Mouse (Mus musculus) ES-E14 (cell line): Measurements from ENCODE around the gene Cdk19. TPM values are rescaled to one million over a fixed set of nuclear protein-coding genes. Genes with fewer than 3 reads are reported as not detected.

Experiments
- DNase-seq: peaks from one replicate; pipeline ENCODE4 v3.0.0-alpha.2; 2013; ENCODE audit warnings: low read depth, low spot score
- H3K27ac ChIP-seq: 2 replicates; pipeline ENCODE4 v1.5.1; 2012; ENCODE audit warnings: low read depth, mild to moderate bottlenecking, low read length, moderate library complexity, mixed read lengths; ENCODE audit not compliant: poor library complexity, insufficient read depth, severe bottlenecking
- H3K36me3 ChIP-seq: 2 replicates; pipeline ENCODE4 v1.6.1; 2012; ENCODE audit warnings: mild to moderate bottlenecking, low read length, moderate library complexity, mixed read lengths; ENCODE audit not compliant: control insufficient read depth, poor library complexity, insufficient read depth, severe bottlenecking
- H3K4me1 ChIP-seq, 2 experiments: fragments of 150-350 bp in 1 of 2; sonication (generic) in 1 of 2; 2 replicates each; pipeline ENCODE4 v1.6.1; 2012; ENCODE audit warnings: low read length in 2 of 2, mild to moderate bottlenecking in 1 of 2, mixed read lengths in 1 of 2; ENCODE audit not compliant: control insufficient read depth in 2 of 2, insufficient read depth in 2 of 2, poor library complexity in 1 of 2
- H3K4me3 ChIP-seq, 2 experiments: fragments of 150-350 bp in 1 of 2; sonication (generic) in 1 of 2; 2 replicates each; pipeline ENCODE4 v1.5.1; 2012; ENCODE audit warnings: low read length in 2 of 2, low read depth in 1 of 2, mild to moderate bottlenecking in 1 of 2, mixed read lengths in 1 of 2; ENCODE audit not compliant: insufficient read depth in 1 of 2, poor library complexity in 1 of 2, severe bottlenecking in 1 of 2
- H3K9ac ChIP-seq: 2 replicates; pipeline ENCODE4 v1.6.1; 2012; ENCODE audit warnings: low read depth, mild to moderate bottlenecking, low read length, mixed read lengths; ENCODE audit not compliant: poor library complexity, insufficient read depth, severe bottlenecking
- H3K9me3 ChIP-seq: fragments of 150-350 bp; sonication (generic); 2 replicates; pipeline ENCODE4 v1.6.1; 2012; ENCODE audit warnings: low read depth, mild to moderate bottlenecking, low read length; ENCODE audit not compliant: control insufficient read depth, insufficient read depth
- CHD2 ChIP-seq: IDR thresholded peaks from 2 replicates; pipeline ENCODE4 v1.6.1; 2014; ENCODE audit warnings: mild to moderate bottlenecking, low read depth, low read length, inconsistent platforms
- HCFC1 ChIP-seq: IDR thresholded peaks from 2 replicates; pipeline ENCODE4 v1.6.1; 2012; ENCODE audit warnings: low read length, inconsistent platforms, borderline replicate concordance; ENCODE audit not compliant: insufficient read depth
- MAFK ChIP-seq: IDR thresholded peaks from 2 replicates; pipeline ENCODE4 v1.6.1; 2014; ENCODE audit warnings: mild to moderate bottlenecking, low read depth, low read length, inconsistent platforms; ENCODE audit not compliant: insufficient read depth
- ZC3H11A ChIP-seq: IDR thresholded peaks from 2 replicates; pipeline ENCODE4 v1.6.1; 2012; ENCODE audit warnings: low read depth, mild to moderate bottlenecking, inconsistent platforms, low read length, borderline replicate concordance
- ZNF384 ChIP-seq: IDR thresholded peaks from 2 replicates; pipeline ENCODE4 v1.6.1; 2012; ENCODE audit warnings: low read depth, low read length, inconsistent platforms
- in situ Hi-C, 2 experiments: fragments of 600-800 bp; cut with MboI; formaldehyde crosslinking; loops; one replicate each; pipeline ENCODE4 v1.15.1; 2025; ENCODE audit warnings: low sequenced_read_pairs in 2 of 2, inconsistent platforms in 1 of 2; ENCODE audit not compliant: unreplicated experiment in 2 of 2
- total RNA-seq: library from RNA; depleted of rRNA; stranded (reverse); fragments of 300-350 nt; gene quantifications from 2 replicates; pipeline ENCODE4 v1.2.3, GENCODE M21; 2012

The Cdk19 gene
- total RNA-seq, 1 experiment, result 6.4 TPM

DNA sequence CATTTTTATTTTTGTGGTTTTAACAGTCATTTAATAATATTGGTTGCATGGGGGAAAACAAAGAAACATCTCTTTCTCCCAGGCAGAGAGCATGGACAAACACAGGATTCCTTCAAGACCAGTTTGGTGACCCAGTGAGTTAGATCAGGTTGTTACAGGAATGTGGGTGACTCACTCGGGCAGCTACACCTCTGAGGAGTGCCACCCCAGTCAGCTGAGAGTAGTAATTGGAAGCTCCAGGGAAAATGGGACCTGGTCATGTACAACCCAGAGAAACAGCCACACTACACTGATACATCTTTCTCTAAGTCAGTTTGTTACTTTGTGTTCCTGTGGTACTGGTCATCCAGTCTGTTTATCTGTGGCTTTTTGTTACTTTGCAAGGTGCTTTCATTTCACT, 40.3 kb downstream of the Cdk19 start:
- Histone ChIP-seq H3K4me1 (peaks cover 4 to 7% of the 10 kb centered on the region in 2 experiments; a peak in 3 of 4 replicates), H3K9me3 (no peaks in the 10 kb centered on the region), H3K27ac (no peak overlapping the region), H3K9ac (no peak overlapping the region), H3K36me3 (no peaks in the 10 kb centered on the region), H3K4me3 (no peak overlapping the region)
- DNase-seq, result no peak
- in situ Hi-C loops, result no loop called here
- TF ChIP-seq MAFK (no peak), CHD2 (no peak), HCFC1 (no peak), ZC3H11A (no peak), ZNF384 (no peak)

DNA sequence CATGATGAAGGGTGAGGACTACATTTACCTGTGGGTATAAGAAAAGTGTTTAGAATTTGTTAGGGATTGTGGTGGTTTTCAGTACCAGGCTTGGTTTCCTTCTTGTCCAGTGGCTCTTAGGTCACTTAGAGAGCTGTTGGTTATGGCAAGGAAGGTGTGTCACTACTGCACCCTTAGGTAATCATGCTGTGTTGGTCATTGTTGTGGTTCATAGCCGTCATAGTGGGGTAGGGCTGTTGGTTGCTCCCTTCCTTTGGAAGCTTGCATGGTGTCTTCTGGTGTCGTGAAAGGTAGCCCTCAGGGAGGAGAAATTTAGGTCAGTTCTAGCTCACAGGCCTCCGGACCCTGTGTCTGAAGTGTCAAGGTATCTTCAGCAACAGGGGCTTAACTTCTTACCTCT, 46.0 kb downstream of the Cdk19 start:
- Histone ChIP-seq H3K9ac (no peak overlapping the region), H3K4me1 (peaks cover 0 to 6% of the 10 kb centered on the region in 2 experiments; a peak in 2 of 4 replicates), H3K4me3 (no peak overlapping the region), H3K9me3 (no peaks in the 10 kb centered on the region), H3K27ac (no peak overlapping the region), H3K36me3 (no peaks in the 10 kb centered on the region)
- TF ChIP-seq MAFK, result no peak
- no peak for TF ChIP-seq ZC3H11A
- no peak for TF ChIP-seq CHD2
- no peak for TF ChIP-seq HCFC1
- no peak for TF ChIP-seq ZNF384
- DNase-seq, result no peak
- in situ Hi-C loops, result no loop called here

DNA sequence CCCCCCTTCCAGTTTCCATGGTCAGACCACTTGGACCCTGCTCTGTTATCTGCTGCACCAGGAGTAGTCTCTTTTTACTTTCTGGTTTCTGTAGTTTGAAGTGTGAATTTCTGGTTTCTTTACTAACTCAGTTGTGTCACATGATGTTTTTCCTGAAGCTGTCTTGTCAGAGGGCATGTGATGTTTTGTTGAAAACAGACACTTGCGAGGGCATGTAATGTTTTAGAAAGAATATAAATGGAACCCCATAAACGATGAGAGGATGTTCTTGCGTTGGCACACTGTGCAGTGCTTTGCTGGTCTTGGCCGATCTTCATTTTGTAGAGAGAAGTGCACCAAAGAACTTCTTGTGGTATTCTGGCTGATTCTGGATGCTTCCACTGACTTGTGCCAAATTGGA, 46.8 kb downstream of the Cdk19 start:
- in situ Hi-C loops, result no loop called here
- no peak overlapping the region for H3K9ac ChIP-seq
- TF ChIP-seq HCFC1 (no peak), ZNF384 (no peak)
- no peaks in the 10 kb centered on the region for H3K36me3 ChIP-seq
- no peak overlapping the region for H3K4me3 ChIP-seq
- no peaks in the 10 kb centered on the region for H3K9me3 ChIP-seq
- H3K4me1 ChIP-seq, result peaks cover 0 to 8% of the 10 kb centered on the region in 2 experiments; a peak in 2 of 4 replicates
- no peak overlapping the region for H3K27ac ChIP-seq
- DNase-seq, result no peak

DNA sequence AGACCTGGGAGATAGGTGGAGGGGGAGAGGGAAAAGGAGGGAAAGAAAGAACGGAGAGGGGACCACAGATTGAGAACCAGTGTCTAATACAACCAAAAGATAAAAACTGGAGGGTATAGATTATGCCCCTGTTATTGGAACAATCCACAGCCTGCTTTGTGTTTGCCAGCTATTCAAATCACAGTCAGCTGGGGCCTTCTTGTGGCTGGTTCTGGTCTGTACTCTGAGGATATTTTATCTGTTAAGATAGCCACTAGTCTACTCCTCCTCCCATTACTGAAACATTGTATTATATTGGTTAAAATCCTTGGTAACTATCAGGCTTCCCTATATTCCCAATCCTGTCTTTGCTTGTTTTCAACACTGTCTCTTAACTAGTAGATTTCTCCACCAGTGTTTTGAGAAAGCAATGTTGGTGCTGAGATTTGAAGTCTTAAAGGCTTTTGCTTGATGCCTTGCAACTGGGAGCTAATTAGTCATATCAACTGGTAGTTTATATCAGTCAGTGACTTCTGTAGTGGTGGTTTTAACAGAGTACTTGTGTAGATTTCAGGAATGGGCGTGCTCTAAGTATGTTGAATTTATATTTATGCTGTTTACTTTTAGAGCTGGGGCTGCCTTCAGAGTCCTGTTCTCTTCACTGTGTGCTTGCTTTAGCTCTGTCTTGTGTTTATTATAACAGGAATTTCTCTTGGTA, 54.2 kb downstream of the Cdk19 start:
- Histone ChIP-seq H3K9ac (no peak overlapping the region), H3K27ac (no peak overlapping the region), H3K9me3 (no peaks in the 10 kb centered on the region), H3K4me3 (no peak overlapping the region), H3K36me3 (peaks cover 2% of the 10 kb centered on the region; the same call in 1 of the 2 replicates), H3K4me1 (peaks cover 0 to 4% of the 10 kb centered on the region in 2 experiments; a peak in 2 of 4 replicates)
- TF ChIP-seq ZNF384 (no peak), MAFK (no peak), ZC3H11A (no peak), HCFC1 (no peak), CHD2 (no peak)
- DNase-seq, result no peak
- in situ Hi-C loops, result no loop called here

DNA sequence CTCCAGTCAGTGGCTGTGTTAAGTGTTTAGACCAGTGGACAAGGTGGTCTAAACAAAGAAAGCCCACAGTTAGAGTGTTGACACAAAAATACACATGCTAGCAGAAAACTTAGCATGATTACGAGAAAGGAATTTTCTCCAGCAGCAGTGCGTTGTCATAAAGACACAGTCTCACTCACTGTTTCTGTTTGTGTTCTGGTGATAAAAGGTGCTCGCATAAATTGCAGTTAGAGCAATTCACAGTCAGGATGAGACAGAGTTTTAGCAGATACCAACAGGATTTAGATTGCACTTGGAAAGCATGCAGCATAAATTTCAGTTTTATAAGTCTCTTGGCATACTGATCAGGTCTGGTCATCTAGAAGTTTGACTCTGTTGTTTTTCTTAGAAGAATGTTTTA, 59.5 kb downstream of the Cdk19 start:
- Histone ChIP-seq H3K4me1 (peaks cover 0 to 6% of the 10 kb centered on the region in 2 experiments; a peak in 1 of 4 replicates), H3K9me3 (no peaks in the 10 kb centered on the region), H3K4me3 (no peak overlapping the region), H3K27ac (no peak overlapping the region), H3K36me3 (peaks cover 2% of the 10 kb centered on the region; the same call in 1 of the 2 replicates), H3K9ac (no peak overlapping the region)
- in situ Hi-C loops, result no loop called here
- no peak for DNase-seq
- TF ChIP-seq MAFK, result no peak
